Mouse (Mus musculus) lung, adult 2 months (tissue): ENCODE results near the gene Tmprss13.

ENCODE experiments used
- CTCF ChIP-seq: fragments of 200-500 bp; IDR thresholded peaks from 2 replicates; pipeline ENCODE4 v1.5.1; 2011; ENCODE audit warnings: mild to moderate bottlenecking, low read length, control low read depth; ENCODE audit not compliant: insufficient read depth
- POLR2A ChIP-seq: fragments of 200-500 bp; IDR thresholded peaks from 2 replicates; pipeline ENCODE4 v1.6.1; 2011; ENCODE audit warnings: low read depth, mild to moderate bottlenecking, control low read depth, low read length, borderline replicate concordance; ENCODE audit errors: extremely low read depth

- no peak for TF ChIP-seq CTCF
- no peak for TF ChIP-seq POLR2A
These were observed 76.3 kb downstream of the Tmprss13 start for GRCm38 (mm10) chr9:45395218-45395617.
